Mouse (Mus musculus) spleen, adult 12 weeks (tissue): ENCODE data around the gene Slc25a22.
"Not testable (repeated sequence)": the region's sequence is repeated elsewhere in the genome, so short reads cannot be mapped to it uniquely, and the experiment has no call there.

ENCODE experiments used
- DNase-seq: peaks from one replicate; pipeline ENCODE4 v3.0.0; 2022; ENCODE audit warnings: low spot score

Slc25a22 gene

GRCm38 (mm10) chr7:141457986-141458660 is 20.4 kb upstream of the Slc25a22 start:
- no peak for DNase-seq

DNA sequence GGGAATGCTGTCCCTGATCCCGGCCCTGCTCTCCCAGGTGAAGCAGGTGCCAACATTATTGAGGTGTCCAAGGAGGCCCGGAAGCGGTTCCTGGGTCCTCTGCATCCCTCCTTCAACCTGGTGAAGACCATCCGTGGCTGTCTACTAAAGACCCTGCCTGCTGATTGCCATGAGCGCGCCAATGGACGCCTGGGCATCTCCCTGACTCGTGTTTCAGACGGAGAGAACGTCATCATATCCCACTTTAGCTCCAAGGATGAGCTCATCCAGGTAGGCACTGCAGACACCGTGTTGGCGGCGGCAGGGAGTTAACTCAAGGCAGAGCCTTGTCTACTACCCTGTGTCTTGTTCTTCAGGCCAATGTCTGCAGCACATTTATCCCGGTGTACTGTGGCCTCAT is 19.5 kb upstream of the Slc25a22 start:
- DNase-seq = no peak

DNA sequence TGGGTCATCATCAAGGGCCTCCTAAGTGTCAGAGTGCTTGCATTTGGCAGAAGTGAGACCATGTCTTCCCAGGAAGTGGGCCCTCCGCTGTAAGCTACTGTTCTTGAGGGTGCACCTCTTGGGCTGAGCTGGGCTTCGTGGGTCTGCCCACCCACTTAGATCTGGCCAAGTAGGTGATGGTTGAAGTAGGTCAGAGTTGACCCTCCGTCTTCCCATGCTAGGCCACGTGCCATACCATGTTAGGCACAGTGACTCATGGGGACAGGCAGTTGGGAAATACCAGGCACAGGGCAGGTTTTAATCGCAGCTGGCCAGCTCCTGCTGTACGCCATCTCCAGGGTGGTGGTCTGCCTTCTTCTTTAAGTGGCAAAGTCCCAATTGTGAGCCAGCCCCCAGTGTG is 19.0 kb upstream of the Slc25a22 start:
- no peak for DNase-seq

DNA sequence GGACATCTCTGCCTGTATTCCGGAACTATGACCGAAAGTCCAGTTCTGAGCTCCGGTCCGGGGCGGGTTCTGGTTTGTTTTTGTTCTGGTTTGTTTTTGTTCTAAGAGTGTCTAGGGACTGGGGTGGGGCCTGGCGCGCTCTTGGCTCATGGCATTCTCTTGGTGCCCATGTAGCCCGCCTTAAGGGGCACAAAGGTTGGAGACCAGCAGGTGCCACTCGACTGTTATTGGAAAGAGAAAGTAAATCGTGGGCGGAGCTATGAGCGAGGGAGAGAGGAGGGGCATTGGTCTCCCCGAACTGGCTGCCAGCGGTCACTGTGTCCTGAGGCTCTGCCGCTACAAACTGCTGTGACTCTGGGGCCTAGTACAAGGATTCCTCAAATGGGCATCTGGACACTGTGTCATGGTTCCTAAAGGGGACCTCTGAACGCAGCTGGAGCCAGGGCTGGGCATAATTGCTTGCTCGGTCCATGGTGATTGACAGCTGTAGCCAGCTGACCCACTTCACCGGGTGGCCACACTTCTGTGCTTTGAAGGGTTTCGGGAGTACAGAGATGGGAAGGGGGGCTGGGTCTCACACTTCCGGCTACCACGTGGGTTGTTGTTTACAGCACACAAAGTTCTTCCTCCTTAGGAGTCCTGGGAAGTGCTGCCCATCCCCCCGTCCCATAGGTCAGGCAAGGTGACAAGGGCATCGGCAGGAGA is 18.1 kb upstream of the Slc25a22 start:
- DNase-seq = peak; percentile 68

DNA sequence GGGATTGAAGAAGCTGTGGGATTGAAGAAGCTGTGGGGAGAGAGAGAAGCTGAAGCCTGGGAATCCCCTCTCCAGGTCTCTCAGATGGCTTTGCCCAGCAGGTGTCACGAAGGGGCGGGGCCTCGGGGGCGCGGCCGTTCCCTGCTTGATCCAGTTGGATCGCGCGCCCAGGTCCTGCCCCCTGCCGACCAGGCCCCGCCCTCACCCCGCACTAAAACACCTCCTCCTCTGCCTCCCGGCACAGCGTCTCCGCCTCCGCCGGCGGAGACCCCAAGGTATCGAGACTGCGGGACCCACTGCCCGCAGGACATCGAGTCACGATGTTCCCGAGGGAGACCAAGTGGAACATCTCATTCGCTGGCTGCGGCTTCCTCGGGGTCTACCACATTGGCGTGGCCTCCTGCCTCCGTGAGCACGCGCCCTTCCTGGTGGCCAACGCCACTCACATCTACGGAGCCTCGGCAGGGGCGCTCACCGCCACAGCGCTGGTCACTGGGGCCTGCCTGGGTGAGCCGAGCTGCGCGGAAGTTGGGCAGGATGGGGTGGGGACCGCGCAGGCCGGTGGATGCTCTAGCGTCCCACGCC is 17.4 kb upstream of the Slc25a22 start, which contains the start of gene Pnpla2:
Pnpla2 (plus strand) TSS at position 232 of the 585 bp plus-strand sequence.
- peak; percentile 92 for DNase-seq

DNA sequence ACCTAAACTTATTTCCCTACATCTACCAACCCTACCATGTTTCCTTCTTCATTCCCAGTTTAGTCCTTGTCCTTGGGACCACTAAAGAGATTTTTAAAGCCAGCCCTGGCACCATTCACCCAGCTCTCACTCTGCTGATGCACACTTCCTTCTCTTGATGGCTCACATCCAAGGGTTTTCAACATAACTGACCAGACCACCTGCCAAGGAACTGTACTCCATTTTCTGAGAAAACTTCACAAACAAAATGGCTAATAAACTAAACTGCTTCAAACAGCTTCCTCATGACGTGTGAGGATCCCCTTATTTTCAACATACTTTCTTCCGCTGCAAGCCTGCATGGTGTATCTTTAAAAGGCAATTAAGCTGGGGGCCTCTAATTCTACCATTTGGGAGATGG is 15.9 kb upstream of the Slc25a22 start:
- no peak for DNase-seq

- no peak for DNase-seq
These were observed 14.2 kb upstream of the Slc25a22 start for GRCm38 (mm10) chr7:141451928-141452327.

GRCm38 (mm10) chr7:141447110-141447991 is 9.7 kb upstream of the Slc25a22 start, which contains the start of gene Rplp2:
Gene Rplp2, plus strand, starts transcription at chr7:141447370.
- DNase-seq = peak; percentile 93

- DNase-seq = not testable (repeated sequence)
These were observed 8.7 kb upstream of the Slc25a22 start for GRCm38 (mm10) chr7:141446374-141446773.

DNA sequence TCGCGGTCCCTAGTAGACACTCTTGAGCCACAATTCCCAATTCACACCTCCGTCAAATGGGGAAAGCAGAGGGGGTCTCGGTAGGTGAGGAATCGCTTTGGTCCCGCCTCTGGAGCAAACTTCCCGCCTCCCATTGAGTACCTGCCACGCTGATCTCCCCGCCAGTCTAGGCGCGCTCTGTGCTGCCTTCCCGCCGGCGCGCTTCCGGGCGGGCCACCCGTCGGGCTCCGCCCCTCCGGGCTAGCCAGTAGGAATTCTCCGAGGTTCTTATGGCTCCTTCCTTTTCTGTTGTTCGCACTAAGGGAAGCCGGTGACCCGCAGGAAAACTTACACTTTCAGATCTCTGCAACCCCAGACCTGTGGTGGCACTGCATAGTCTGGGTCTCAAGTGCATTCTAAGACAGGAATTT is 6.1 kb upstream of the Slc25a22 start, which contains the start of gene Pidd1:
Pidd1 (minus strand) TSS at position 198 of the 410 bp plus-strand sequence.
- DNase-seq = peak; percentile 62

GRCm38 (mm10) chr7:141443081-141443821 is 5.6 kb upstream of the Slc25a22 start:
- no peak for DNase-seq

- DNase-seq = no peak
These were observed 4.5 kb upstream of the Slc25a22 start for GRCm38 (mm10) chr7:141442199-141442598.

GRCm38 (mm10) chr7:141441460-141441859 is 3.8 kb upstream of the Slc25a22 start:
- DNase-seq = no peak

DNA sequence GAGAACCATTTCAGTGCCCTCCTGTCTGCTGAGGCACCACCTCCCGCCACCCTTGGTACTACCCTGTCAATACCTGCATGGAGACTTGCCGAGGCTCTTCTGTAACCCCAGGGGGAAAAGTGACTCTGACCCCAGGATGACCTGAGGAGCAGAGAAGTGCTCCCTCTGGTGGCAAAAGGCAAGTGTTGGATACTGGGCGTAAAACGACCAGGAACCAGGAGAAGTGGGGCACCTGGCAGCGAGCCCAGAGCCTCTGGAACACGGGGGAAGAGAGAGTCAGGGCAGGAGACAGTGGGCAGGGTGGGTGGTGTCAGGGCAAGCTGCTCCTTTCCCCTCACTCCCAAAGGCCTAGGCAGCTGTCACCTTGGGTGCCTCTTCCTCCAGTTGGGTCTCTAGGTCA is 2.9 kb upstream of the Slc25a22 start:
- no peak for DNase-seq

- DNase-seq = no peak
These were observed 2.1 kb upstream of the Slc25a22 start for GRCm38 (mm10) chr7:141439811-141440210.

- DNase-seq = no peak
These were observed 1.5 kb upstream of the Slc25a22 start for GRCm38 (mm10) chr7:141439140-141439679.

DNA sequence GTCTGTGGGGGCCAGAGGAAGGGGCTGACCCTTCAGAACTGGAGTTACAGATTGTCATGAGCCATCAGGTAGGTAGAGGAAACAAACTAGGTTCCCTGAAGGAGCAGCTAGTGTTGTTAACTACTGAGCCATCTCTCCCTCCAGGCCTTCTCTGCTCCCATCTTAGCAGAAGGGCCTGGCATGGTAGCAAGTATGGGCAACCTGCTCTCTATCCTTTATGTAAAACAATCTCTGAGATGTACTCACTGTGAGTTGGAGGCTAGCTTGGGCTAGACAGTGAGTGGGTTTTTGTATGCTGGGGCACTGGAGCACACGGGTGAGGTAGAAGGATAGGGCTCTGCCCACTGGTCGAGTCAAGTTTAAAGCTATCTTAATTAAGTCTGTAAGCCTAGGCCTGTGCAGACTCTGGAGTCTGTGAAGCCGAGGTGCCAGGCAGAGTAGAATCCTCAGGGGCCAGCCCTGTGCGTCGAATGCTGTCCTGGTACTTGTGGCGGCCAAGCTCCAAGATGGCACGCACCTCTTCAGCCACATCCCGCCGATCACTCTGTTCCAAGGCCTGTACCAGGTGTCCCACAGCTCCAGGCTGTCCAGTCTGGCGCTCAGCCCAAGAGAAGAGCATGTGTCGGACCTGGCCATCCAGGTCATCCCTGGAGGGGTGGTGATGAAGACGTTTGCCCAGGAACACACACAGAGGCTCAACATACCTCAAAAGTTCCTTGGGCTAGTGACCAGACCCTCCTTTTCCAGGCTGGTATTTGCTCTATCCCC is 693 bp upstream of the Slc25a22 start:
- DNase-seq = no peak

- no peak for DNase-seq
These were observed 1.2 kb downstream of the Slc25a22 start for GRCm38 (mm10) chr7:141436523-141436892.

DNA sequence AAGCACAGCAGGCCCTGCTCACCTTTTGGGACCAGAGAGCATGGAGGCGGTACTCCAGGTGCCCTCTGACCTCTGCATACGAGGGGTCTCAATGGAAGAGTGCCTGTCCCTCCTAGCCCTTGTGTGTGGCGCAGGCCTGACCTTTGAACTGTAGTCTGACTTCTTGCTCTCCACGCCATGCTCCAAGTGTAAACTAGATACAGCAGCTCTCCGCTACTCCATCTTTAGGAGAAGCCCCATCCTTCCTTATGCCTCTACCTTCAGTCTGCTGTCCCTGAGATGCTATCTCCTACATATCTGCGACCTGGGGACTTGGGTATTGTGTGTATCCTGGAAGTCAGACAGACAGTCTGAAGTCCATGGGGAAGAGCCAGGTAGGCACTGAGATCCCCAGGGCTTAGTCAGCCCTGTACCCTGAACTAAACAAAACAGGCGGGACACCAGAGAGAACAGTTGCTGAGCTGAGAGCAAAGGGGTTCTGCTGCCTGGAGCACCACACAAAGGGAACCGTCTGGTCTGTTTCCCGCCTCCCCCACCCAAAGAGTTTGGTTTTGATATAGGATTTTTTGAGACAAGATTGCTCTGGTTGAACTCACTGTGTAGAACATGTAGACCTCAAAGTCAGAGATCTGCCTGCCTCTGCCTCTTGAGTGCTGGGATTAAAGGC is 1.7 kb downstream of the Slc25a22 start:
- no peak for DNase-seq
